ENCODE assay signal across 11 mouse cellular contexts in genomic region chr5:149329098-149329887, GRCm38 (mm10).
DNase-seq lines count a peak whose midpoint lies in the region; ATAC-seq and TF ChIP-seq lines count a peak whose summit lies in the region.
"Had no signal": no experiment of that assay in that cellular context is flagged by ENCODE, and none has a peak within 500 bp of the region (broad histone marks: within the 10 kb centered on the region; RNA-seq: fewer than 3 reads in every experiment).

No protein-coding gene starts in this region.

- no peak for TF ChIP-seq CTCF in stomach, postnatal 0 days (IDR thresholded peaks at IDR 0.05; ENCODE audit: low read depth)

- no peak overlapping the region for H3K4me2 ChIP-seq in hindbrain, embryonic 14.5 days (replicated peaks)
- no peak overlapping the region for H3K4me2 ChIP-seq in limb, embryonic 12.5 days
- H3K4me2 ChIP-seq in stomach, postnatal 0 days (replicated peaks; ENCODE audit: low read depth) = no peak overlapping the region
- H3K4me2 ChIP-seq: heart, embryonic 13.5 days had no signal

- H3K27ac ChIP-seq in hindbrain, embryonic 14.5 days = peak overlapping the region; percentile 54
- peak overlapping the region; percentile 74 for H3K27ac ChIP-seq in limb, embryonic 12.5 days
- H3K27ac ChIP-seq in stomach, postnatal 0 days (replicated peaks) = 0 out of 2 replicates have a peak overlapping the region, but pooled peaks have one; percentile 30
- H3K27ac ChIP-seq: heart, embryonic 13.5 days had no signal

- no peaks in the 10 kb centered on the region for H3K36me3 ChIP-seq in hindbrain, embryonic 14.5 days (replicated peaks; ENCODE audit: control insufficient read depth, insufficient read depth)
- no peaks in the 10 kb centered on the region for H3K36me3 ChIP-seq in limb, embryonic 12.5 days
- no peaks in the 10 kb centered on the region for H3K36me3 ChIP-seq in stomach, postnatal 0 days (ENCODE audit: control insufficient read depth, insufficient read depth, low read length)
- H3K36me3 ChIP-seq: heart, embryonic 13.5 days had no signal

- H3K4me1 ChIP-seq in hindbrain, embryonic 14.5 days (replicated peaks; ENCODE audit: control insufficient read depth, insufficient read depth, low read length) = peaks cover 12% of the 10 kb centered on the region
- H3K4me1 ChIP-seq in limb, embryonic 12.5 days (replicated peaks) = peaks cover 56% of the 10 kb centered on the region
- H3K4me1 ChIP-seq in stomach, postnatal 0 days (replicated peaks; ENCODE audit: control insufficient read depth, insufficient read depth) = 0 out of 2 replicates have a peak, but pooled peaks cover 2% of the 10 kb centered on the region

- no peak overlapping the region for H3K4me3 ChIP-seq in hindbrain, embryonic 14.5 days (replicated peaks; ENCODE audit: low read length)
- no peak overlapping the region for H3K4me3 ChIP-seq in limb, embryonic 12.5 days (replicated peaks)
- H3K4me3 ChIP-seq in stomach, postnatal 0 days (ENCODE audit: low read depth, low read length) = no peak overlapping the region
- H3K4me3 ChIP-seq: heart, embryonic 13.5 days had no signal

- WGBS in hindbrain, embryonic 14.5 days = 39% methylated on average over 12 of the region's 12 CpGs
- 49% methylated on average over 12 of the region's 12 CpGs for WGBS in limb, embryonic 12.5 days
- 52% methylated on average over 12 of the region's 12 CpGs for WGBS in stomach, postnatal 0 days

- H3K9ac ChIP-seq in hindbrain, embryonic 14.5 days = 0 out of 2 replicates have a peak overlapping the region, but pooled peaks have one; percentile 20
- no peak overlapping the region for H3K9ac ChIP-seq in limb, embryonic 12.5 days (replicated peaks)
- no peak overlapping the region for H3K9ac ChIP-seq in stomach, postnatal 0 days (ENCODE audit: low read length)
- H3K9ac ChIP-seq: heart, embryonic 13.5 days had no signal

- peak; percentile 28 to 52 for DNase-seq in urinary bladder, adult 18-20 months (ENCODE audit: low spot score in 2 of 2)
- no peak for DNase-seq in urinary bladder, adult 2 months (ENCODE audit: low spot score)
- no peak for DNase-seq in hindbrain, embryonic 14.5 days (ENCODE audit: low spot score)
- no peak for DNase-seq in stomach, postnatal 0 days (ENCODE audit: low spot score)
- DNase-seq in gastrocnemius, adult 18-20 months (ENCODE audit: low spot score) = no peak
- no peak for DNase-seq in left cerebral cortex, adult 8-10 months (ENCODE audit: low spot score in 2 of 2)
- DNase-seq in ovary, adult 18-20 months (ENCODE audit: low spot score) = no peak
- DNase-seq: cerebellum, adult 11-12 months; liver had no signal

- H3K9me3 ChIP-seq in hindbrain, embryonic 14.5 days (ENCODE audit: control insufficient read depth, low read length) = no peaks in the 10 kb centered on the region
- H3K9me3 ChIP-seq in limb, embryonic 12.5 days = no peaks in the 10 kb centered on the region
- H3K9me3 ChIP-seq in stomach, postnatal 0 days (ENCODE audit: control insufficient read depth, low read length) = no peaks in the 10 kb centered on the region
- H3K9me3 ChIP-seq: heart, embryonic 13.5 days had no signal

- no peaks in the 10 kb centered on the region for H3K27me3 ChIP-seq in hindbrain, embryonic 14.5 days (ENCODE audit: control insufficient read depth, insufficient read depth, low read length)
- no peaks in the 10 kb centered on the region for H3K27me3 ChIP-seq in limb, embryonic 12.5 days
- H3K27me3 ChIP-seq in stomach, postnatal 0 days (ENCODE audit: control insufficient read depth, insufficient read depth, low read length) = no peaks in the 10 kb centered on the region
- H3K27me3 ChIP-seq: heart, embryonic 13.5 days had no signal

- TF ChIP-seq EP300 in stomach, postnatal 0 days (optimal IDR thresholded peaks at IDR 0.05) = no peak

- no peak for ATAC-seq in hindbrain, embryonic 14.5 days (ENCODE audit: low FRiP score)
- ATAC-seq in limb, embryonic 12.5 days (ENCODE audit: insufficient number of reproducible peaks, insufficient read depth, low FRiP score, low TSS enrichment, low read depth) = no peak
- ATAC-seq in stomach, postnatal 0 days (ENCODE audit: low FRiP score, low TSS enrichment) = 0 out of 2 replicates have a peak, but pooled peaks have one; percentile 55

Comparison
In these comparisons a context has a peak if more than half of its experiments do, and no peak if none do; other contexts are left out.
1. DNase-seq: peak in urinary bladder, adult 18-20 months (2 of 2); none in urinary bladder, adult 2 months (single experiment), hindbrain, embryonic 14.5 days (single experiment), stomach, postnatal 0 days (single experiment), gastrocnemius, adult 18-20 months (single experiment), left cerebral cortex, adult 8-10 months (0 of 2) and ovary, adult 18-20 months (single experiment).
2. Peak in every context shown above with its lines, with median percentiles within 50 percentile points of each other: H3K27ac ChIP-seq.